Mouse (Mus musculus) cerebellum, adult 2 months (tissue): ENCODE results near the gene Tctn1. TPM values are rescaled to one million over a fixed set of nuclear protein-coding genes. Genes with fewer than 3 reads are reported as not detected.

Source experiments
- DNase-seq, 2 experiments: peaks; one replicate each; pipeline ENCODE4 v3.0.0; 2021
- H3K27ac ChIP-seq: fragments of 200-500 bp; 2 replicates; pipeline ENCODE4 v1.5.1; 2012; ENCODE audit warnings: low read length, control low read depth, inconsistent platforms; ENCODE audit not compliant: insufficient read depth
- H3K27me3 ChIP-seq: fragments of 200-500 bp; 2 replicates; pipeline ENCODE4 v1.6.1; 2012; ENCODE audit warnings: inconsistent platforms, mild to moderate bottlenecking, low read length, moderate library complexity; ENCODE audit not compliant: control insufficient read depth, insufficient read depth
- H3K4me1 ChIP-seq: fragments of 200-500 bp; 2 replicates; pipeline ENCODE4 v1.6.1; 2011; ENCODE audit warnings: low read length; ENCODE audit not compliant: control insufficient read depth, insufficient read depth
- H3K4me3 ChIP-seq: fragments of 200-500 bp; replicated peaks from 2 replicates; pipeline ENCODE3; 2011; ENCODE audit warnings: mild to moderate bottlenecking, low read depth, low read length, control low read depth; ENCODE audit not compliant: insufficient read depth
- CTCF ChIP-seq: fragments of 200-500 bp; IDR thresholded peaks from 2 replicates; pipeline ENCODE4 v1.5.1; 2011; ENCODE audit warnings: low read depth, mild to moderate bottlenecking, control low read depth, low read length, moderate library complexity, borderline replicate concordance; ENCODE audit not compliant: insufficient read depth
- POLR2A ChIP-seq: fragments of 200-500 bp; IDR thresholded peaks from 2 replicates; pipeline ENCODE4 v1.6.1; 2011; ENCODE audit warnings: low read length, control low read depth, borderline replicate concordance; ENCODE audit not compliant: insufficient read depth
- WGBS: fragments of 180-500 bp; shearing (Covaris S2); methylation state at CpG from one replicate; pipeline ENCODE4 v1.1.7; 2018; 5-methylcytosine and 5-hydroxymethylcytosine counted together
- polyA plus RNA-seq: library from polyadenylated mRNA; depleted of rRNA; stranded (reverse); fragments of >200 nt; gene quantifications from 2 replicates; pipeline ENCODE4 v1.2.3, GENCODE M21; 2012

The Tctn1 gene
- polyA plus RNA-seq, 1 experiment: 29.2 TPM

DNA sequence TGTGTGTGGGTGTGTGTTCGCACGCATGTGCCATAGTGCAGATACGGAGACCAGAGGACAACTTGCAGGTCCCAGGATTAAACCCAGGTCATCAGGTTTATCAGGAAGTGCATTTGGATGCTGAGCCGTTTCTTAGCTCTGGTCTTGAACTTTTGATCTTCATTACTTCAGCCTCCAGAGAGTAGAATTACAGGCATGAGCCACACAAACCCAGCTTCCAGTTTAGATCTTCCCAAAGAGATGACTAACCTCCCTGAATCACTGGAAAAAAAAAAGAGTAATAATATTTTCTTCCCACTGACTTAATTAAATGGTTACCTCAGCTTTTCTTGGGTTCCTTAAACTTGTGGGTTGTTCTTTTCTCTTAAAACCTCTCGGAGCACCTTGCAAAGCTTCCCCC lies 8.6 kb upstream of the Tctn1 start:
- TF ChIP-seq CTCF (no peak), POLR2A (no peak)
- DNase-seq: no peak
- Histone ChIP-seq H3K27me3 (no peaks in the 10 kb centered on the region), H3K4me1 (no peaks in the 10 kb centered on the region), H3K4me3 (no peak overlapping the region), H3K27ac (no peak overlapping the region)
- 93% methylated on average over 5 of the region's 5 CpGs for WGBS

DNA sequence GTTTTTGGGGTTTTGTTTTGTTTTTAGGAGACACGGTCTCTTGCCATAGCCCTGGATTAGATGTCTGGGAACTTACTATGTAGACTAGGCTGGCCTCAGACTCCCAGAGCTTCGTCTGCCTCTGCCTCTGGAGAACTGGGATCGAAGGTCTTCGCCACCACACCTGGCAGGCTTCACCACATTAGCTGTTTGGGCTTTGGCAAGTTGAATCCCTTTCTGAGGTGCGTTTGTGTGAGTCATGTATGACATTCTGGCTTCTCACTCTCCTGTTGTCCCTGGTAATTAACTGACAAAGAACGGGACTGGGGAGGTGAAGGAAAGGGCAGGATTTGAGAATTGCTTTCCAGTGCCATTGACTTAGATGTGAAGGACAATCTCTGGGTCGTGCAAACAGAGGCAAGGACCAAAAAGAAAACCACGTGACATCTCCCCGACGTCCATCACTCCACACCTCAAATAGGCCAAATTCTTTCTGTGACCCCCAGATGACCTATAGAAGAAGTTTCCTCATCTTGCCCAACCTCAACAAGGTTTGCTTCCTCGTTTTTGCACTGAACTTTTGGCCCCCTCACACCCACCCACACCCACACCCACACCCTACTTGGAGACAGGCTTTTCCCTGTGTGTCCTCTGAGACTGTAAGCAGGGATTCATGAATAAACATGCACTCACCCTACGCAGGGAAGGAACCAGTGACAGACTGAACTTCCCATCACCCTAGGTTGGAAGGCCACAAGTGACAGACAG lies 4.8 kb upstream of the Tctn1 start:
- Histone ChIP-seq H3K27ac (no peak overlapping the region), H3K4me1 (no peaks in the 10 kb centered on the region), H3K4me3 (no peak overlapping the region), H3K27me3 (no peaks in the 10 kb centered on the region)
- WGBS: 82% methylated on average over 12 of the region's 12 CpGs
- no peak for DNase-seq
- TF ChIP-seq POLR2A (no peak), CTCF (no peak)

DNA sequence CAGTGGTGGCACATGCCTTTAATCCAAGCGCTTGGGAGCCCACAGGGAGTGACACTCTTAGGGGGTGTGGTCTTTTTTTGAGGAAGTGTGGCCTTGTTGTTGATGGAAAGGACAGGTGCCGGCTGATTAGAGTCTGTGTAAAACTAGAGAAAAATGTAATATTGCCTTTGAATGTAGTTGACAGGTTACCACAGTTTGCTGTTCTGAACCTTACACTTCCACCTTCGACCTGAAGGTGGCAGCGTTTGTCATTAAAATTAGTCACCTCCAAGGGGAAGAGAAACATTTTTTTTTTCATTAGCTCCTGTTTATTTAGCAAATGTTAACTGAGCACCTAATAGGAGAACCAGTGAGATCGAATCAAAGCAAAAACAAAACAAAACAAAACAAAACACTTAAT lies 3.6 kb upstream of the Tctn1 start:
- H3K4me3 ChIP-seq: no peak overlapping the region
- WGBS: 23% methylated on average over 5 of the region's 5 CpGs

DNA sequence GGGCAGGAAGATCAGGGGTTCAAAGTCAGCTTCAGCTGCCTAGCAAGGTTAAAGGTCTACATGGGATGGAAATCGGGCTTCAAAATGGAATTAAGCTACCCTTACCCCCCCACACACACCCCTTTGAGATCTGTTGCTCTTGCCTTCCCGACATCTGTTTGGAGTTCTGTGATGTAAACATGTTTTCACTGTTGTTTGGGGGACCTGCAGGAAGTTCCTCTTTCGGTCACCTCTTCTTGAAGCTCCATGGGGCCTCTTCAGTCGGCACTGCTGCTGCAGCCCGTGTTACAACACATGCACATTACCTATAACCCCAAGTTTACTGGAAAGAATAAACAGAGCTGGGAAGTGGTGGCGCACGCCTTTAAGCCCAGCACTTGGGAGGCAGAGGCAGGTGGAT lies 2.9 kb upstream of the Tctn1 start:
- H3K4me3 ChIP-seq: no peak overlapping the region
- H3K27me3 ChIP-seq: no peaks in the 10 kb centered on the region
- TF ChIP-seq CTCF: no peak
- TF ChIP-seq POLR2A: no peak
- 82% methylated on average over 7 of the region's 7 CpGs for WGBS
- no peak overlapping the region for H3K27ac ChIP-seq
- no peak for DNase-seq
- no peaks in the 10 kb centered on the region for H3K4me1 ChIP-seq

More for the DNA sequence above, 3.6 kb upstream of the Tctn1 start:
- no peak for TF ChIP-seq POLR2A
- TF ChIP-seq CTCF: peak; percentile 39; the same call in 1 of the 2 replicates
- Histone ChIP-seq H3K27ac (no peak overlapping the region), H3K27me3 (no peaks in the 10 kb centered on the region), H3K4me1 (no peaks in the 10 kb centered on the region)
- DNase-seq: peak; percentile 69 to 83

- Histone ChIP-seq H3K4me3 (no peak overlapping the region), H3K4me1 (no peaks in the 10 kb centered on the region), H3K27ac (no peak overlapping the region), H3K27me3 (no peaks in the 10 kb centered on the region)
- DNase-seq: no peak
- WGBS: 95% methylated on average over 2 of the region's 2 CpGs
- TF ChIP-seq CTCF (no peak), POLR2A (no peak)
These were observed 1.7 kb upstream of the Tctn1 start for GRCm38 (mm10) chr5:122265942-122266341.

DNA sequence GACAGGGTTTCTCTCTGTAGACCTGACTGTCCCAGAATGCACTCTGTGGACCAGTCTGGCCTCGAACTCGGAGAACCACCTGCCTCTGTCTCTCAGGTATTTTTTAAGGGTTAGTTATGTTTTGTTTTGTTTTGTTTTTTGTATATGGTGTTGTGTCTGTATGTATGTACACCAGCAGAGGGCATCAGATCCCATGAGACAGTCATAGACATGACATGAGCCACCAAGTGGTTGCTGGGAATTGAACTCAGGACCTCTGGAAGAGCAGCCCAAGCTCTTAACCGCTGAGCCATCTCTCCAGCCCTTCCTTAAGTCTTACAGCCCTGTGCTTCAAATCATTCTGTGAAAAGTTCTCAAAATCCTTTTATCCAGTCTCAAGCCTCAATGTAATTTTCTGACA lies 927 bp upstream of the Tctn1 start:
- no peaks in the 10 kb centered on the region for H3K4me1 ChIP-seq
- WGBS: 77% methylated on average over 3 of the region's 3 CpGs
- H3K4me3 ChIP-seq: no peak overlapping the region
- no peak for TF ChIP-seq POLR2A
- no peak for TF ChIP-seq CTCF
- DNase-seq: no peak
- no peaks in the 10 kb centered on the region for H3K27me3 ChIP-seq
- no peak overlapping the region for H3K27ac ChIP-seq

- H3K27me3 ChIP-seq: no peaks in the 10 kb centered on the region
- 69% methylated on average over 7 of the region's 7 CpGs for WGBS
- DNase-seq: no peak
- no peak overlapping the region for H3K27ac ChIP-seq
- no peaks in the 10 kb centered on the region for H3K4me1 ChIP-seq
- TF ChIP-seq POLR2A: no peak
- TF ChIP-seq CTCF: peak; percentile 25; the same call in 1 of the 2 replicates
- no peak overlapping the region for H3K4me3 ChIP-seq
These were observed 2.2 kb downstream of the Tctn1 start for GRCm38 (mm10) chr5:122262104-122262503.

DNA sequence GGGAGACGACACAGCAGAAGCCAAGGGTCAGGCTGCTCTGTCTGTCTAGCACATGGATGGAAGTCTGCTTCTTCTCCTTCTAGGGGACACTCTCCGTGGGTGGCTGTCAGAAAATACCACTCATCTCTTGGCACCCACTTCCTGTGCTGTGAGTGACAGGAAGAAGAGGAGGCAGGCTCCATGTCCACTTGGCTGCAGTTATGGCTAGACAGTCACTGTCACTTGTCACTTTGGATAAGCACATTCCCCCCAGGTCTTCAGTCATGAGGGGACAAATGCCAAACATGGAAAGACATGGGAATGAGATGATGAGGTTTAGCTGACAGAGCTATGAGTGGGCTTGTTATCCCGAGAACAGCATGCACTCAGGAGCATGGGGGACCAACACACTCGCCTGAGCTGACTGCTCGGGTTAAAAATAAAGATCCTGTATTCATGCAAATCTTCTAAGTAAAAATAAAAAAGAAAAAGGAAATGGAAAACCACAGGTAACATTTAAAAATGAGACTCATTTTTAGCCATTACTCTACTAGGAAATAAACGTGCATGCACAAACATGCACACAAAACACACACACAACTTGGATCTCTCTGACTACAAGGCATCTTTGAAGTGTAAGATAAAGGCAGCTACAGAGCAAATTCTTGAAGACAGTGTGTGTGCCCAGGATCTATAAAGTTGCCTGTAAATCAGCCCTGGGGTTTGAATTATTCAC lies 6.1 kb downstream of the Tctn1 start:
- DNase-seq: no peak
- H3K27me3 ChIP-seq: no peaks in the 10 kb centered on the region
- no peak overlapping the region for H3K27ac ChIP-seq
- WGBS: 76% methylated on average over 6 of the region's 6 CpGs
- H3K4me3 ChIP-seq: no peak overlapping the region
- TF ChIP-seq POLR2A (no peak), CTCF (no peak)
- H3K4me1 ChIP-seq: no peaks in the 10 kb centered on the region
